Mouse (Mus musculus) liver, adult 2 months (tissue): ENCODE measurements around the gene Hlx. TPM values are rescaled to one million over a fixed set of nuclear protein-coding genes. Genes with fewer than 3 reads are reported as not detected.

ENCODE experiments used
- DNase-seq: peaks from one replicate; pipeline ENCODE4 v3.0.0-alpha.2; 2011; ENCODE audit warnings: low read depth, low spot score; ENCODE audit errors: extremely low read depth
- H3K27ac ChIP-seq: fragments of 200-500 bp; replicated peaks from 2 replicates; pipeline ENCODE4 v1.5.1; 2012; ENCODE audit warnings: low read depth, mild to moderate bottlenecking, control low read depth, inconsistent platforms, low read length; ENCODE audit not compliant: insufficient read depth
- H3K27me3 ChIP-seq: fragments of 200-500 bp; 2 replicates; pipeline ENCODE4 v1.6.1; 2012; ENCODE audit warnings: mild to moderate bottlenecking, moderate library complexity, low read length, inconsistent platforms; ENCODE audit not compliant: control insufficient read depth, insufficient read depth
- H3K36me3 ChIP-seq: fragments of 200-500 bp; 2 replicates; pipeline ENCODE4 v1.6.1; 2012; ENCODE audit warnings: low read length, inconsistent platforms; ENCODE audit not compliant: control insufficient read depth, insufficient read depth
- H3K4me1 ChIP-seq: fragments of 200-500 bp; 2 replicates; pipeline ENCODE4 v1.6.1; 2011; ENCODE audit warnings: low read length; ENCODE audit not compliant: control insufficient read depth, insufficient read depth
- H3K4me3 ChIP-seq: fragments of 200-500 bp; 2 replicates; pipeline ENCODE4 v1.5.1; 2011; ENCODE audit warnings: low read depth, mild to moderate bottlenecking, control low read depth, low read length, moderate library complexity; ENCODE audit not compliant: insufficient read depth
- H3K79me2 ChIP-seq: fragments of 200-500 bp; 2 replicates; pipeline ENCODE4 v1.6.1; 2012; ENCODE audit warnings: inconsistent platforms, mild to moderate bottlenecking, low read length, moderate library complexity; ENCODE audit not compliant: control insufficient read depth, insufficient read depth
- H3K9ac ChIP-seq: fragments of 200-500 bp; 2 replicates; pipeline ENCODE4 v1.6.1; 2012; ENCODE audit warnings: low read depth, mild to moderate bottlenecking, control low read depth, inconsistent platforms, low read length
- CTCF ChIP-seq: fragments of 200-500 bp; IDR thresholded peaks from 2 replicates; pipeline ENCODE4 v1.5.1; 2011; ENCODE audit warnings: low read depth, low read length, control low read depth
- POLR2A ChIP-seq: fragments of 200-500 bp; IDR thresholded peaks from 2 replicates; pipeline ENCODE4 v1.6.1; 2011; ENCODE audit warnings: low read length, control low read depth; ENCODE audit not compliant: insufficient read depth; ENCODE audit errors: extremely low read depth
- WGBS: fragments of 180-500 bp; shearing (Covaris S2); methylation state at CpG from one replicate; pipeline ENCODE4 v1.1.7; 2018; 5-methylcytosine and 5-hydroxymethylcytosine counted together
- polyA plus RNA-seq: library from polyadenylated mRNA; depleted of rRNA; stranded (reverse); fragments of >200 nt; gene quantifications from 2 replicates; pipeline ENCODE4 v1.2.3, GENCODE M21; 2012
- total RNA-seq: library from RNA; depleted of rRNA; stranded (reverse); fragments of >200 nt; gene quantifications from 2 replicates; pipeline ENCODE4 v1.2.3, GENCODE M21; 2014

Hlx gene
- total and polyA plus RNA-seq, 2 experiments = 1.1 to 7.3 TPM

DNA sequence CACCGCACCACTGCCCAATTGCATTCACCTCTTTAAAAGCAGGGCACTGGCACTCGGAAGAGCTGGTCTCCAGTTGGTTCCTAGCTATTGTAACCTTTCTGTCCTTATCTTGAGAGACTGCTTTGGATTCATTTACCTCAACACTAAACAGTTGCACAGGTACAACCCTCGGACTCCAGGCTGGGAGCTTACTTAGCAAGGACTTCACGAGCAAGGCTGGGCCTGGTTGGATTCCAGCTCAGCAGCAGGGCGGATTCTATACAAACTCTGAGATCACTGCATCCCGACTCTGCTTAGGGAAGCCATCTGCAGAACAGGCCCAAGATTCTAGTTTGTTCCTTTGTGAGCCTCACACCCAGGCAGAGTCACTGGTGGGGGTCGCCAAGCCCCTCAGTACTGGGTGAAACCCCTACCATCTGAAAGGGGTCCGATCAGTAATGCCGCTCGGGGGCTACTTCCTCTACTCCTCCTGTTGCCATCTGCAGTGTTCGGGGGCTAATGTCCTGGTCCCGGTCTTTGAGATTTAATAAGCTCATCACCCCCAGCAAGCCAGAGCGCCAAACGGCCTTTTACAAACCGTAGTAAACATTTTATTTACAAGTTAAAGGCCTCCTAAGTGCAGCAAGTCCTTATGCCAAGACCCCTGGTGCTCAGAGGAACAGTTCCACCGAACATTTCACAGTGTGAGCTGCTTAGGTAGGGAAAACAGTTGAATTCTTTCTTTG lies 5.7 kb downstream of the Hlx start:
- Histone ChIP-seq H3K27me3 (peaks cover 11% of the 10 kb centered on the region), H3K9ac (no peak overlapping the region), H3K27ac (no peak overlapping the region; the same call in 1 of the 2 replicates), H3K36me3 (peaks cover 6% of the 10 kb centered on the region; the same call in 1 of the 2 replicates), H3K79me2 (no peaks in the 10 kb centered on the region), H3K4me1 (peaks cover 3% of the 10 kb centered on the region; the same call in 1 of the 2 replicates), H3K4me3 (no peak overlapping the region)
- DNase-seq = no peak
- TF ChIP-seq POLR2A = no peak
- TF ChIP-seq CTCF = no peak
- 17% methylated on average over 16 of the region's 16 CpGs for WGBS

- Histone ChIP-seq H3K27ac (no peak overlapping the region), H3K4me1 (peaks cover 3% of the 10 kb centered on the region; the same call in 1 of the 2 replicates), H3K9ac (no peak overlapping the region), H3K27me3 (peaks cover 6% of the 10 kb centered on the region; the same call in 1 of the 2 replicates), H3K79me2 (no peaks in the 10 kb centered on the region), H3K36me3 (peaks cover 6% of the 10 kb centered on the region; the same call in 1 of the 2 replicates), H3K4me3 (no peak overlapping the region)
- TF ChIP-seq CTCF = no peak
- TF ChIP-seq POLR2A = no peak
- WGBS = 26% methylated on average over 11 of the region's 11 CpGs
- no peak for DNase-seq
Measured at GRCm38 (mm10) chr1:184725318-184725790, 7.1 kb downstream of the Hlx start.

DNA sequence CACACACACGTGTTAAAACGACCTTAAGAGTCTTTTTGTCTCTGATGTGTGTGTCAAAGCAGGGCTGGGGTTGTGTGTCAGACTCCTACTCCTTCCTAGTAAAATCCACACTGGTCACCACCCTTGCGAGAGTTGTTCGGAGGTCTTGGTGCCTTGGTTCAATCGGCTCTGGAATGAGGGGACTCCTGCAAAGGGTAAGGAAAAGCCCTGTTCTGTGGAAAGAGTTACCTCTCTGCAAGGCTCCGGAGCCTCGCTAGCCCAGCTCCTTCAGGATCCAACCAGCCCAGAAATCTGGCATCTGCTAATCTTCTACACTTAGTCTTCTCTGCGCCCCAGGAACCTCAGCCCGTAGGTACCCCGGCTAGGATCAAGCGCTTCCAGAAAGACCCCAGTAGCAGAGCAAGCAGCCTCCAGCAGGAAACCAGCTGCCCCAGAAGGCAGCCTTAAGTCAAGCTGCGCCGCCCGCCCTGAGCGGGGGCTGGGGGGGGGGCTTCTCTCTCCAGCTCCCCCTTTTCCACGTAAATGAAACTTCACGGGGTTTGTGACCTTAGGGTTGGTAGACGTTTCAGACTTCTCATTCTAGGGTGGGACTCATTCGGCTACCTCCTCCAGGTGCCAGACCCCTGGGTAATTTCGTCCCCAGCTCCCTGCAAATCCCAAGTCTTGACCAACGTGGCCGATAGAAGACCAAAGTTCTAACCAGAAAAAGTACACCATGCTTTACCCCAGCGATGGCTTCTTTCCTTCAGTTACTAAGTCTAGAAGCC lies 7.7 kb downstream of the Hlx start:
- Histone ChIP-seq H3K27me3 (peaks cover 6% of the 10 kb centered on the region; the same call in 1 of the 2 replicates), H3K4me3 (no peak overlapping the region), H3K27ac (0 out of 2 replicates have a peak overlapping the region, but pooled peaks have one; percentile 14), H3K4me1 (peaks cover 3% of the 10 kb centered on the region; the same call in 1 of the 2 replicates), H3K9ac (no peak overlapping the region), H3K36me3 (peaks cover 6% of the 10 kb centered on the region; the same call in 1 of the 2 replicates), H3K79me2 (no peaks in the 10 kb centered on the region)
- no peak for DNase-seq
- TF ChIP-seq CTCF = no peak
- no peak for TF ChIP-seq POLR2A
- WGBS = 23% methylated on average over 23 of the region's 23 CpGs

- 27% methylated on average over 3 of the region's 3 CpGs for WGBS
Measured at GRCm38 (mm10) chr1:184723899-184724298, 8.5 kb downstream of the Hlx start.

GRCm38 (mm10) chr1:184721121-184721520 lies 11.3 kb downstream of the Hlx start:
- no peak for DNase-seq
- Histone ChIP-seq H3K4me3 (no peak overlapping the region), H3K27ac (no peak overlapping the region), H3K79me2 (no peaks in the 10 kb centered on the region), H3K9ac (no peak overlapping the region), H3K27me3 (peaks cover 14% of the 10 kb centered on the region), H3K4me1 (no peaks in the 10 kb centered on the region), H3K36me3 (peaks cover 2% of the 10 kb centered on the region; the same call in 1 of the 2 replicates)
- TF ChIP-seq CTCF (no peak), POLR2A (no peak)
- 9% methylated on average over 9 of the region's 9 CpGs for WGBS

More at GRCm38 (mm10) chr1:184723899-184724298, 8.5 kb downstream of the Hlx start:
- H3K9ac ChIP-seq = no peak overlapping the region
- H3K27me3 ChIP-seq = peaks cover 6% of the 10 kb centered on the region; the same call in 1 of the 2 replicates
- H3K79me2 ChIP-seq = no peaks in the 10 kb centered on the region
- TF ChIP-seq CTCF = no peak
- no peak for TF ChIP-seq POLR2A
- no peak overlapping the region for H3K27ac ChIP-seq
- peaks cover 3% of the 10 kb centered on the region; the same call in 1 of the 2 replicates for H3K4me1 ChIP-seq
- no peak for DNase-seq
- no peak overlapping the region for H3K4me3 ChIP-seq
- H3K36me3 ChIP-seq = peaks cover 6% of the 10 kb centered on the region; the same call in 1 of the 2 replicates
